Mouse (Mus musculus): ENCODE measurements around the gene Cdkn1a. TPM values are rescaled to one million over a fixed set of nuclear protein-coding genes. Genes with fewer than 3 reads are reported as not detected.

Gene Cdkn1a
- polyA plus RNA-seq, 1 experiment from 2014 or later, result 43.3 TPM

GRCm38 (mm10) chr17:29129341-29129740 is 38.6 kb downstream of the Cdkn1a start:
- ATAC-seq, result no peak
- no peak overlapping the region for H3K27ac ChIP-seq (ENCODE audit: low read depth, low read length)
- 14% methylated on average over 5 of the region's 5 CpGs for WGBS

GRCm38 (mm10) chr17:29135066-29135465 is 44.3 kb downstream of the Cdkn1a start:
- ATAC-seq, result no peak

More at GRCm38 (mm10) chr17:29129341-29129740, 38.6 kb downstream of the Cdkn1a start:
- Histone ChIP-seq H3K4me1 (ENCODE audit: control insufficient read depth, insufficient read depth, low read length) (no peaks in the 10 kb centered on the region), H3K9me3 (replicated peaks; ENCODE audit: control insufficient read depth, low read length) (no peaks in the 10 kb centered on the region), H3K4me2 (ENCODE audit: low read length) (no peak overlapping the region), H3K36me3 (ENCODE audit: control insufficient read depth, insufficient read depth, low read length) (no peaks in the 10 kb centered on the region), H3K27me3 (replicated peaks; ENCODE audit: control insufficient read depth, insufficient read depth, low read length) (no peaks in the 10 kb centered on the region), H3K4me3 (ENCODE audit: low read depth, low read length) (no peak overlapping the region), H3K9ac (ENCODE audit: low read length) (no peak overlapping the region)
- DNase-seq (ENCODE audit: low spot score), result no peak

GRCm38 (mm10) chr17:29136236-29136635 is 45.5 kb downstream of the Cdkn1a start:
- no peak for ATAC-seq
- WGBS, result 76% methylated on average over 6 of the region's 6 CpGs
- no peak for DNase-seq (ENCODE audit: low spot score)

More at GRCm38 (mm10) chr17:29135066-29135465, 44.3 kb downstream of the Cdkn1a start:
- Histone ChIP-seq H3K9ac (ENCODE audit: low read length) (no peak overlapping the region), H3K4me1 (ENCODE audit: control insufficient read depth, insufficient read depth, low read length) (no peaks in the 10 kb centered on the region), H3K27me3 (replicated peaks; ENCODE audit: control insufficient read depth, insufficient read depth, low read length) (no peaks in the 10 kb centered on the region), H3K4me3 (ENCODE audit: low read depth, low read length) (no peak overlapping the region), H3K4me2 (ENCODE audit: low read length) (no peak overlapping the region), H3K9me3 (replicated peaks; ENCODE audit: control insufficient read depth, low read length) (no peaks in the 10 kb centered on the region), H3K27ac (ENCODE audit: low read depth, low read length) (no peak overlapping the region), H3K36me3 (ENCODE audit: control insufficient read depth, insufficient read depth, low read length) (no peaks in the 10 kb centered on the region)
- 59% methylated on average over 5 of the region's 5 CpGs for WGBS
- DNase-seq (ENCODE audit: low spot score), result peak; percentile 50

GRCm38 (mm10) chr17:29137906-29138305 is 47.1 kb downstream of the Cdkn1a start:
- no peaks in the 10 kb centered on the region for H3K4me1 ChIP-seq (ENCODE audit: control insufficient read depth, insufficient read depth, low read length)
- H3K27ac ChIP-seq (ENCODE audit: low read depth, low read length), result no peak overlapping the region
- DNase-seq (ENCODE audit: low spot score) (no peak), ATAC-seq (no peak)
- no peak overlapping the region for H3K9ac ChIP-seq (ENCODE audit: low read length)
- H3K9me3 ChIP-seq (replicated peaks; ENCODE audit: control insufficient read depth, low read length), result no peaks in the 10 kb centered on the region
- no peaks in the 10 kb centered on the region for H3K36me3 ChIP-seq (ENCODE audit: control insufficient read depth, insufficient read depth, low read length)
- no peaks in the 10 kb centered on the region for H3K27me3 ChIP-seq (replicated peaks; ENCODE audit: control insufficient read depth, insufficient read depth, low read length)
- H3K4me2 ChIP-seq (ENCODE audit: low read length), result no peak overlapping the region
- H3K4me3 ChIP-seq (ENCODE audit: low read depth, low read length), result no peak overlapping the region
- WGBS, result 75% methylated on average over 7 of the region's 7 CpGs

More at GRCm38 (mm10) chr17:29136236-29136635, 45.5 kb downstream of the Cdkn1a start:
- Histone ChIP-seq H3K27me3 (replicated peaks; ENCODE audit: control insufficient read depth, insufficient read depth, low read length) (no peaks in the 10 kb centered on the region), H3K36me3 (ENCODE audit: control insufficient read depth, insufficient read depth, low read length) (no peaks in the 10 kb centered on the region), H3K4me2 (ENCODE audit: low read length) (no peak overlapping the region), H3K4me1 (ENCODE audit: control insufficient read depth, insufficient read depth, low read length) (no peaks in the 10 kb centered on the region), H3K9me3 (replicated peaks; ENCODE audit: control insufficient read depth, low read length) (no peaks in the 10 kb centered on the region), H3K27ac (ENCODE audit: low read depth, low read length) (no peak overlapping the region), H3K9ac (ENCODE audit: low read length) (no peak overlapping the region), H3K4me3 (ENCODE audit: low read depth, low read length) (no peak overlapping the region)

- Histone ChIP-seq H3K4me2 (ENCODE audit: low read length) (no peak overlapping the region), H3K9me3 (replicated peaks; ENCODE audit: control insufficient read depth, low read length) (0 out of 2 replicates have a peak, but pooled peaks cover 2% of the 10 kb centered on the region), H3K27ac (ENCODE audit: low read depth, low read length) (no peak overlapping the region), H3K4me3 (ENCODE audit: low read depth, low read length) (no peak overlapping the region), H3K9ac (ENCODE audit: low read length) (no peak overlapping the region), H3K4me1 (ENCODE audit: control insufficient read depth, insufficient read depth, low read length) (no peaks in the 10 kb centered on the region), H3K27me3 (replicated peaks; ENCODE audit: control insufficient read depth, insufficient read depth, low read length) (no peaks in the 10 kb centered on the region), H3K36me3 (ENCODE audit: control insufficient read depth, insufficient read depth, low read length) (no peaks in the 10 kb centered on the region)
- DNase-seq (ENCODE audit: low spot score) (no peak), ATAC-seq (no peak)
- WGBS, result 87% methylated on average over 3 of the region's 3 CpGs
Observed at GRCm38 (mm10) chr17:29141577-29141976, 50.8 kb downstream of the Cdkn1a start.

GRCm38 (mm10) chr17:29143266-29143665 is 52.5 kb downstream of the Cdkn1a start:
- WGBS, result 89% methylated on average over 8 of the region's 8 CpGs
- no peaks in the 10 kb centered on the region for H3K27me3 ChIP-seq (replicated peaks; ENCODE audit: control insufficient read depth, insufficient read depth, low read length)
- H3K4me1 ChIP-seq (ENCODE audit: control insufficient read depth, insufficient read depth, low read length), result no peaks in the 10 kb centered on the region
- 0 out of 2 replicates have a peak, but pooled peaks cover 2% of the 10 kb centered on the region for H3K9me3 ChIP-seq (replicated peaks; ENCODE audit: control insufficient read depth, low read length)
- no peak overlapping the region for H3K27ac ChIP-seq (ENCODE audit: low read depth, low read length)
- no peak overlapping the region for H3K4me2 ChIP-seq (ENCODE audit: low read length)
- DNase-seq (ENCODE audit: low spot score) (no peak), ATAC-seq (no peak)
- H3K4me3 ChIP-seq (ENCODE audit: low read depth, low read length), result no peak overlapping the region
- H3K36me3 ChIP-seq (ENCODE audit: control insufficient read depth, insufficient read depth, low read length), result no peaks in the 10 kb centered on the region
- no peak overlapping the region for H3K9ac ChIP-seq (ENCODE audit: low read length)

GRCm38 (mm10) chr17:29145101-29145500 is 54.3 kb downstream of the Cdkn1a start:
- H3K27ac ChIP-seq (ENCODE audit: low read depth, low read length), result no peak overlapping the region
- H3K4me2 ChIP-seq (ENCODE audit: low read length), result no peak overlapping the region
- H3K36me3 ChIP-seq (ENCODE audit: control insufficient read depth, insufficient read depth, low read length), result no peaks in the 10 kb centered on the region
- 0 out of 2 replicates have a peak, but pooled peaks cover 2% of the 10 kb centered on the region for H3K9me3 ChIP-seq (replicated peaks; ENCODE audit: control insufficient read depth, low read length)
- DNase-seq (ENCODE audit: low spot score) (no peak), ATAC-seq (no peak)
- 94% methylated on average over 12 of the region's 12 CpGs for WGBS
- H3K4me3 ChIP-seq (ENCODE audit: low read depth, low read length), result no peak overlapping the region
- H3K27me3 ChIP-seq (replicated peaks; ENCODE audit: control insufficient read depth, insufficient read depth, low read length), result no peaks in the 10 kb centered on the region
- no peaks in the 10 kb centered on the region for H3K4me1 ChIP-seq (ENCODE audit: control insufficient read depth, insufficient read depth, low read length)
- no peak overlapping the region for H3K9ac ChIP-seq (ENCODE audit: low read length)

- Histone ChIP-seq H3K9me3 (replicated peaks; ENCODE audit: control insufficient read depth, low read length) (0 out of 2 replicates have a peak, but pooled peaks cover 2% of the 10 kb centered on the region), H3K4me1 (ENCODE audit: control insufficient read depth, insufficient read depth, low read length) (no peaks in the 10 kb centered on the region), H3K4me3 (ENCODE audit: low read depth, low read length) (no peak overlapping the region), H3K27me3 (replicated peaks; ENCODE audit: control insufficient read depth, insufficient read depth, low read length) (no peaks in the 10 kb centered on the region), H3K4me2 (ENCODE audit: low read length) (no peak overlapping the region), H3K9ac (ENCODE audit: low read length) (no peak overlapping the region), H3K27ac (ENCODE audit: low read depth, low read length) (no peak overlapping the region), H3K36me3 (ENCODE audit: control insufficient read depth, insufficient read depth, low read length) (no peaks in the 10 kb centered on the region)
- DNase-seq (ENCODE audit: low spot score) (no peak), ATAC-seq (no peak)
- 79% methylated on average over 14 of the region's 14 CpGs for WGBS
Observed at GRCm38 (mm10) chr17:29147273-29147672, 56.5 kb downstream of the Cdkn1a start.

GRCm38 (mm10) chr17:29147773-29148172 is 57.0 kb downstream of the Cdkn1a start:
- H3K4me3 ChIP-seq (ENCODE audit: low read depth, low read length), result no peak overlapping the region
- H3K27me3 ChIP-seq (replicated peaks; ENCODE audit: control insufficient read depth, insufficient read depth, low read length), result no peaks in the 10 kb centered on the region
- H3K4me2 ChIP-seq (ENCODE audit: low read length), result no peak overlapping the region
- H3K4me1 ChIP-seq (ENCODE audit: control insufficient read depth, insufficient read depth, low read length), result no peaks in the 10 kb centered on the region
- WGBS, result 74% methylated on average over 6 of the region's 6 CpGs
- H3K27ac ChIP-seq (ENCODE audit: low read depth, low read length), result no peak overlapping the region
- no peak for DNase-seq (ENCODE audit: low spot score)
- ATAC-seq, result no peak
- 0 out of 2 replicates have a peak, but pooled peaks cover 2% of the 10 kb centered on the region for H3K9me3 ChIP-seq (replicated peaks; ENCODE audit: control insufficient read depth, low read length)
- H3K9ac ChIP-seq (ENCODE audit: low read length), result no peak overlapping the region
- no peaks in the 10 kb centered on the region for H3K36me3 ChIP-seq (ENCODE audit: control insufficient read depth, insufficient read depth, low read length)
